Mouse (Mus musculus): ENCODE results near the gene Psmd14.

Gene Psmd14

GRCm38 (mm10) chr2:61760044-61760443 is 48.5 kb downstream of the Psmd14 start:
- no peak for DNase-seq (ENCODE audit: low spot score)

DNA sequence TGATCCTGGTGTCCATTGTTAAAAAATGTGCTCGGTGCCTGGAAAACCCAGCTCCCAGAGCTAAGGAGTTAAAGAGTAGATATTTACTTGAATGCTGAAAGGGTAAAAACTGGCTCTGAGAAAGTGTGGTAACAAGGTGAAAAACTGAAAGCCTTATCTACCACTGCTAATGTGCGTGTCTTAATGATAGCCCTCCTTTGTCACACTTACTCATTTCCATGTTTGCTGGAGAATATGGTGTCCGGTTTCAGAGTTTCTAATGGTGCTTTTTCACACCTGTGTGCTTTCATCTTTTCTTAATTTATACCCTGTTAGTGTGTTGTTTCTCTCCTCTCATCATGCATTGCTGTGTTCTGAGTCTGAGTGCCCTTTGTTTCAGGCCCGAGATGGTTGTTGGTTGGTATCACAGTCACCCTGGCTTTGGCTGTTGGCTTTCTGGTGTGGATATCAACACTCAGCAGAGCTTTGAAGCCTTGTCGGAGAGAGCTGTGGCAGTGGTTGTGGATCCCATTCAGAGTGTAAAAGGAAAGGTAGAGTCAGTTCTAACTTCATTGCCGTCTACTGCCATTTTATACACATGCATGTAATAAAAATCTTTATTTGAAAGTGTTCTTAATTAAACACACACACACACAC is 53.1 kb downstream of the Psmd14 start:
- no peak for DNase-seq (ENCODE audit: low spot score)

DNA sequence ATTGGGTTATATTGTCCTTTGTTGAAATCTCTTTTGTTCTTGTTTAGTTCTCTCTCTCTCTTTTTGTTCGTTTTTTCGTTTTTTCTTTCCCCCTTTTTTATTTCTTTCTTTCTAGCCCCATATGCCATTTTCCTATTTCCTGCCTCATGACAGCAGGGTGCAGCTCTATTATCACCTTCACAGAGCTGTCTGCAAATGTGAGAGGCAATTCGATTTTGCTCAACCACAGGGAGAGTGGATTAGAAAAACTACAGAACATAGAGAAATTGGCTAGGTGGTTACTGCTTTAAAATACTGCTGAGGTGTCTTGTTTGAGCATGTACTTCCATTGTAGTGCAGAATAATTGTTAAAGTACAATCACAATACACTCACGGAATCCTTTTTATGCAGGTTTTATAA is 54.0 kb downstream of the Psmd14 start:
- no peak for DNase-seq (ENCODE audit: low spot score)

- DNase-seq (ENCODE audit: low spot score): no peak
Measured at GRCm38 (mm10) chr2:61780794-61781193, 69.3 kb downstream of the Psmd14 start.

DNA sequence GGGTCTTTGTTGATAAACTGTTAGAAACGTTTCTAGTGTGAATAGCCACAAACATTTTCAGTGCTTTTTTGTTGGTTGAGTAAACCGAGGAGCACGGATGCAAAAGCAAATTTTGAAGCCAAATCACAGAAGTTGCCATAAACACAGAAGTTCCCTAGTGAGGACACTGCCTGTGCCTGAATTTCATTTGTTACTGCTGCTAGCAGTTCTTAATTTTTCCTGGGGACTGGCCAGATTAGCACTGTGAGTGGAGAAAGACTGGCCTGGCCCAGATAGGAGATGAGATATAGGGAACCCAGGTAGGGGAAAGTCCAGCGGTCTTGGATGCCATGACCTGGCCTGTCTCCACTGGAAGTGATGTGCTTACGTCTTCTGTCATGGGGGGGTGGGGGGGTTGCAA is 83.5 kb downstream of the Psmd14 start:
- no peak for DNase-seq (ENCODE audit: low spot score)

- DNase-seq (ENCODE audit: low spot score): no peak
Measured at GRCm38 (mm10) chr2:61798048-61798447, 86.6 kb downstream of the Psmd14 start.

- no peak for DNase-seq (ENCODE audit: low spot score)
Measured at GRCm38 (mm10) chr2:61802656-61803251, 91.3 kb downstream of the Psmd14 start, which contains the start of gene Tbr1. Gene Tbr1, plus strand, starts transcription at chr2:61802930.

GRCm38 (mm10) chr2:61803443-61804367 is 92.2 kb downstream of the Psmd14 start:
- DNase-seq (ENCODE audit: low spot score): no peak

- no peak for DNase-seq (ENCODE audit: low spot score)
Measured at GRCm38 (mm10) chr2:61804382-61804840, 92.9 kb downstream of the Psmd14 start.

DNA sequence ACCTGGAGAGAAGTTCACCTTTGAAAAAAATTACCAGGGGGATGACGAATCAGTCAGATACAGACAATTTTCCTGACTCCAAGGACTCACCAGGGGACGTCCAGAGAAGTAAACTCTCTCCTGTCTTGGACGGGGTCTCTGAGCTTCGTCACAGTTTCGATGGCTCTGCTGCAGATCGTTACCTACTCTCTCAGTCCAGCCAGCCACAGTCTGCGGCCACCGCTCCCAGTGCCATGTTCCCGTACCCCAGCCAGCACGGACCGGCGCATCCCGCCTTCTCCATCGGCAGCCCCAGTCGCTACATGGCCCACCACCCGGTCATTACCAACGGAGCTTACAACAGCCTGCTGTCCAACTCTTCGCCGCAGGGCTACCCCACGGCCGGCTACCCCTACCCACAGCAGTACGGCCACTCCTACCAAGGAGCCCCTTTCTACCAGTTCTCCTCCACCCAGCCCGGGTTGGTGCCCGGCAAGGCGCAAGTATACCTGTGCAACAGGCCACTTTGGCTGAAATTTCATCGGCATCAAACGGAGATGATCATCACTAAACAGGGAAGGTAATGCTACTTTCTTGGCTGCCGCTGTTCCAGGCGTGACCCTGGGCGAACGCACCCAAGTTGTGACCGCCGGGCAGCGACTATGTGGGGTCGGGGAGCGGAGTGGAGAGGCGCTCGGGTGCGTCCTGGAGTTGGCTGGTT is 93.5 kb downstream of the Psmd14 start:
- DNase-seq (ENCODE audit: low spot score): no peak

DNA sequence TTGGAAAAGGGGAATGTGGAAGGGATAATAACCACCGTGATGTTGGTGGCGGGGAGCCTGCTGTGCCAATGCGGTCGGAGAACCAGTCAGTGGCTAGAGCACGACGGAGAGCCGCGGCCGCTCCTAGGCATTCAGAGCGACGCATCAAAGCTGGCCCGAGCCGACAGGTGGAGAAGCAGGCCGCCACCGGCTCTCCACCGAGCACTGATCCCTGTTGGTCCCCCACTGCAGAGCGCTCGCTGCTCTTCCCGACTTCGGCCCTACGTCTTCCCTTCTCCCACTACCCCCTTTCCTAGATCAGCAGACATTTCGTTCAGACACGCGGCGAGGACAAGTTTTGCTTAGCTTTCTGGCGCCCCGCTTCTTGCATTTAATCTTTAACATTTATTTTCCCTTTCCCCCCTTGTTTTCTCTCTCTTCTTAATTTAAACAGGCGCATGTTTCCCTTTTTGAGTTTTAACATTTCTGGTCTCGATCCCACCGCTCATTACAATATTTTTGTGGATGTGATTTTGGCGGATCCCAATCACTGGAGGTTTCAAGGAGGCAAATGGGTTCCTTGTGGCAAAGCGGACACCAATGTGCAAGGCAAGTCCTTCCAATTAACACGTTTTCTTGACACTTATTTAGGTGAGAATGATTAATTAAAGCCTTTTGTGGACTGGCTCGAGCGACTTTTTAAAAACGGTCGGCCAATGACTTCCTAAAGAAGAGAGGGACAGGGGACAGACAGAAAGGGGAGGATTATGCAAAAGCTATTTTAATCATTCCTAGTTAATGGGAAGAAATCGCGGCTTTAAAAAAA is 94.2 kb downstream of the Psmd14 start:
- DNase-seq (ENCODE audit: low spot score): no peak

GRCm38 (mm10) chr2:61806346-61806825 is 94.9 kb downstream of the Psmd14 start:
- no peak for DNase-seq (ENCODE audit: low spot score)

DNA sequence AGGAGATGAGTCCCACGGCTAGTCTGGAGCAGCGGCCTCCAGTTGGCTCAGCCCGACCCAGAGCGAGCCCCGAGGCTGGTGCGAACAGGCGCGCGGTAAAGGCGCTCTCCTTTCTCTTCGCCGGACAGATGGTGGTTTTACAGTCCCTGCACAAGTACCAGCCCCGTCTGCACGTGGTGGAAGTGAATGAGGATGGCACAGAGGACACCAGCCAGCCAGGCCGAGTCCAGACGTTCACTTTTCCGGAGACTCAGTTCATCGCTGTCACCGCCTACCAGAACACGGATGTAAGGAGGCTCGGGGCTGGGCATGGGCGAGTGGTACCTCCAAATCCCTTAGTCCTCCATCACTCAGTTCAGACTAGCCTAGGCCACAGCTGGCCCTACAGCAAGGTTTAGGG is 95.7 kb downstream of the Psmd14 start:
- no peak for DNase-seq (ENCODE audit: low spot score)

GRCm38 (mm10) chr2:61807781-61808180 is 96.3 kb downstream of the Psmd14 start:
- no peak for DNase-seq (ENCODE audit: low spot score)

DNA sequence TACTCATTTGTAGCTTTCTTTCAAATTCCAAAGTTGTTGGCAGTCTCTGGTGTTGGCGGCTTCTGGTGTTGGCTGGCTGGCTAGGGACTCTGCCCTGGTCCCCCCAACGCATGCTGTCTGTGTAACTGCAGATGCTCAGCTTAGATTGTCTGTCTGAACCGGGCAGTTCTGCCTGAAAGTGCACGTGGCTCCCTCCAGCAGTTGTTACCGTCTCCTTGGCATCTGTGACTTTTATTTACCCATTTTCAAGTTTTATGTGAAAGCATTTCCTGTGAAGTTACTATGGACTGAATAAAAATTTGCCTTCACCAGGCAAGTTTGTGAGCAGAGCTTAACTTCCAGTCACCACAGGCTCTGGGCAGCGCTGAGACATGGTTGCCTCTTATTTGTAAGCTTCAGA is 97.3 kb downstream of the Psmd14 start:
- DNase-seq (ENCODE audit: low spot score): no peak

DNA sequence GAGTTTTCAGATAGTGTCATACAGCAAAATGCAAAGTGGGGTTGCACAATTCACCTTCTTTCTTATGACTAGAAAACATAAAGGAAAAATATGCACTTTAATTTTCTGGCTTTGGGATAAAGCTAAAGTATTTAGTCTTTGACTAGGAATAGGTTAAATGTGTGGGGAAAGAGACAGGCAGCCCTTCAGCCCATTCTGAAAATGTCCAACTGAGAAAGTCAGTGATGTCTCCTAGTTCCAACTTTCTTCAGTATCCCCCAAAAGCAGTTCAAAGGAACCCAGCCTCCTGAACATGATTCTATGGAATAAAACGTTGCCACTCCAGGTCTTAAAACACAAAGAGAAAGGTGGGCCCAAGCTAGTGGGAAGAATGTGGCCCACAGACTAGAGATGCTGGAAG is 97.9 kb downstream of the Psmd14 start:
- no peak for DNase-seq (ENCODE audit: low spot score)

- no peak for DNase-seq (ENCODE audit: low spot score)
Measured at GRCm38 (mm10) chr2:61810751-61811150, 99.3 kb downstream of the Psmd14 start.

DNA sequence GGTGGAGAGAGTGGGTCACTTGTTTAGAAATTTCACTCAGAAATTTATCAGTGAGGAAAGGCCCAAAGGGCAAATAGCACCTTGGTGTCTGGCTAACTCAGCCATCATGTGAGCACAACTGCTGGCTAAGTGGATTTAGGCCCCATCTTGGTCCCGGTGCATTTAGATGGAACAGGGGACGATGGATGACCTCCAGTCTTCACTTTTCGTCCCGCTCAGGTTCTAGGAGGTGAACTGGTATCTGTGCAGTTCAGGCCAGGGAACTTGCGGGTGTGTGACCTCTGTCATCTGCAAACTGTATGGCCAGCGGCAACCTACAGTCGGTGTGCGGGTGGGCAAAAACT is 99.6 kb downstream of the Psmd14 start:
- no peak for DNase-seq (ENCODE audit: low spot score)

DNA sequence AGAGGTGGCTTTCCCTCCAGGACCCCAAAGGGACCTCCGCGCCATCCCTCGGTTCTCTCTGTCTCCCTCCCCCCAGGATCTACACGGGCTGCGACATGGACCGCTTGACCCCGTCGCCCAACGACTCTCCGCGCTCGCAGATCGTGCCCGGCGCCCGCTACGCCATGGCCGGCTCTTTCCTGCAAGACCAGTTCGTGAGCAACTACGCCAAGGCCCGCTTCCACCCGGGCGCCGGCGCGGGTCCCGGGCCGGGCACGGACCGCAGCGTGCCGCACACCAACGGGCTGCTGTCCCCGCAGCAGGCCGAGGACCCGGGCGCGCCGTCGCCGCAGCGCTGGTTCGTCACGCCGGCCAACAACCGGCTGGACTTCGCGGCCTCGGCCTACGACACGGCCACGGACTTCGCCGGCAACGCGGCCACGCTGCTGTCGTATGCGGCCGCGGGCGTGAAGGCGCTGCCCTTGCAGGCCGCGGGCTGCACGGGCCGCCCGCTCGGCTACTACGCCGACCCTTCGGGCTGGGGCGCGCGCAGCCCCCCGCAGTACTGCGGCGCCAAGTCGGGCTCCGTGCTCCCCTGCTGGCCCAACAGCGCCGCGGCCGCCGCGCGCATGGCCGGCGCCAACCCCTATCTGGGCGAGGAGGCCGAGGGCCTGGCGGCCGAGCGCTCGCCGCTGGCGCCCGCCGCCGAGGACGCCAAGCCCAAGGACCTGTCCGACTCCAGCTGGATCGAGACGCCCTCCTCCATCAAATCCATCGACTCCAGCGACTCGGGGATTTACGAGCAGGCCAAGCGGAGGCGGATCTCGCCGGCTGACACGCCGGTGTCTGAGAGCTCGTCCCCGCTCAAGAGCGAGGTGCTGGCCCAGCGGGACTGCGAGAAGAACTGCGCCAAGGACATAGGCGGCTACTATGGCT is 100.3 kb downstream of the Psmd14 start:
- DNase-seq (ENCODE audit: low spot score): no peak

DNA sequence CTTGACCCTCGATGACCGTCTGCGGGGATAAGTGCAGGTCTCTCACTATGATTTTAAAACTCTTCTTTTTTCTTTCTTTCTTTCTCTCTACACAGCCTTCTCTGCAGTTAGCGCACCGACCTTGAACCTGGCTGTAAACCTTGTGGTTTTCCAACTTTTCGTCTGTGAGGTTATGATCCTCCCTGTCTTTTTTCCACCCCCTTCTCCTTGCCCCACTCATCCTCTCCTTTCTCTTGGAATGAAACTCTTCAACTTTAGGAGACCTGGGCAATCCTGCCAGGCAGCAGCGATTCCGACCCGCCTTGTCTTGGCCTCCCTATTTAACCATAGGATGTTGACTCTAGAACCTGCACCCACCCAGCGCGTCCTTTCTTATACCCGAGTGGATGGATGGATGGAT is 101.0 kb downstream of the Psmd14 start:
- no peak for DNase-seq (ENCODE audit: low spot score)

Data from ovary, postnatal 14 days (tissue).